ENCODE assay signal across 12 mouse cellular contexts in genomic region chr1:38437671-38438070, GRCm38 (mm10).
DNase-seq lines count a peak whose midpoint lies in the region; ATAC-seq lines count a peak whose summit lies in the region.
"Had no signal": no experiment of that assay in that cellular context is flagged by ENCODE, and none has a peak within 500 bp of the region (broad histone marks: within the 10 kb centered on the region; RNA-seq: fewer than 3 reads in every experiment).

No protein-coding gene starts in this region.

- H3K9ac ChIP-seq in heart, embryonic 12.5 days, result no peak overlapping the region
- no peak overlapping the region for H3K9ac ChIP-seq in hindbrain, embryonic 13.5 days

- no peaks in the 10 kb centered on the region for H3K9me3 ChIP-seq in heart, embryonic 12.5 days (replicated peaks)
- H3K9me3 ChIP-seq in hindbrain, embryonic 13.5 days, result no peaks in the 10 kb centered on the region

- H3K4me3 ChIP-seq in heart, embryonic 12.5 days, result no peak overlapping the region
- H3K4me3 ChIP-seq in hindbrain, embryonic 13.5 days, result no peak overlapping the region

- H3K27me3 ChIP-seq in heart, embryonic 12.5 days (replicated peaks), result no peaks in the 10 kb centered on the region; the same call in 1 of the 2 replicates
- no peaks in the 10 kb centered on the region for H3K27me3 ChIP-seq in hindbrain, embryonic 13.5 days

- peak; percentile 21 for DNase-seq in heart, adult 8-10 months (ENCODE audit: low spot score)
- peak; percentile 98 for DNase-seq in 3T3-L1 (ENCODE audit: low read depth, low spot score)
- DNase-seq in adipocyte (ENCODE audit: low spot score), result peak; percentile 50
- no peak for DNase-seq in cerebellum, postnatal 36 days
- no peak for DNase-seq in T-cell, adult 2 months (ENCODE audit: low spot score)
- DNase-seq in adrenal gland, adult 18-20 months (ENCODE audit: low spot score in 2 of 2), result no peak
- DNase-seq: adrenal gland, postnatal 36 days; liver; thymus, adult 2 months had no signal

- ATAC-seq in heart, embryonic 12.5 days (ENCODE audit: insufficient number of reproducible peaks, low FRiP score), result no peak
- ATAC-seq in hindbrain, embryonic 13.5 days (ENCODE audit: low FRiP score), result no peak
- ATAC-seq: inflammation-experienced regulatory T-cells, adult 6 months had no signal

- 31% methylated on average over 4 of the region's 4 CpGs for WGBS in heart, embryonic 12.5 days
- WGBS in hindbrain, embryonic 13.5 days, result 65% methylated on average over 4 of the region's 4 CpGs

- H3K27ac ChIP-seq in heart, embryonic 12.5 days (ENCODE audit: poor library complexity, severe bottlenecking), result no peak overlapping the region
- H3K27ac ChIP-seq in hindbrain, embryonic 13.5 days, result peak overlapping the region; percentile 89

- H3K36me3 ChIP-seq in heart, embryonic 12.5 days, result no peaks in the 10 kb centered on the region
- H3K36me3 ChIP-seq in hindbrain, embryonic 13.5 days, result no peaks in the 10 kb centered on the region

- H3K4me2 ChIP-seq in heart, embryonic 12.5 days, result no peak overlapping the region
- no peak overlapping the region for H3K4me2 ChIP-seq in hindbrain, embryonic 13.5 days

- peaks cover 38% of the 10 kb centered on the region for H3K4me1 ChIP-seq in heart, embryonic 12.5 days (replicated peaks)
- H3K4me1 ChIP-seq in hindbrain, embryonic 13.5 days (replicated peaks), result peaks cover 64% of the 10 kb centered on the region

Comparison
In these comparisons a context has a peak if more than half of its experiments do, and no peak if none do; other contexts are left out.
1. DNase-seq: peak in heart, adult 8-10 months (single experiment), 3T3-L1 (single experiment) and adipocyte (single experiment); none in cerebellum, postnatal 36 days (0 of 2), T-cell, adult 2 months (single experiment) and adrenal gland, adult 18-20 months (0 of 2).